Mouse (Mus musculus): Measurements from ENCODE around the gene Tex35. TPM values are rescaled to one million over a fixed set of nuclear protein-coding genes. Genes with fewer than 3 reads are reported as not detected.

The Tex35 gene
- not detected for total RNA-seq (2021)

DNA sequence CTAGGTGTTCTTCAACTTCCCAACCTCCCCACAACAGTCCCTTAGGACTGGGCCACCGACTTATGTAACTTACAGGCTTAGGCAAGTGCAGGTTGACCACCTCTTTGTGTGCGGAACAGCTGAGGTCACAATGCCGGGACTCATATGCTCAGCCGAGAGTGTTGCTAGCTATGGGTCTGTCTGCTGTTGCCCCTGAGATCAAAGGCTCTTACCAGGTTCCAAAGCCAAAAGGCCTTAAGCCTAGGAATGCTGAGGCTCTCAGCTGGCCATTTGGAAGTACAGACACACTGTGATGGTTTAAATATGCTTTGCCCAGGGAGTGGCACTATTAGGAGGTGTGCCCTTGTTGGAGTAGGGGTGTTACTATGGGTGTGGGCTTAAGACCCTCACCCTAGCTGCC is at the start of gene Tex35:
Gene Tex35, minus strand, starts transcription at position 101 of the 400 bp plus-strand sequence.
- no peak for DNase-seq
- intact Hi-C loops (cut with DNase I), result no loop called here

DNA sequence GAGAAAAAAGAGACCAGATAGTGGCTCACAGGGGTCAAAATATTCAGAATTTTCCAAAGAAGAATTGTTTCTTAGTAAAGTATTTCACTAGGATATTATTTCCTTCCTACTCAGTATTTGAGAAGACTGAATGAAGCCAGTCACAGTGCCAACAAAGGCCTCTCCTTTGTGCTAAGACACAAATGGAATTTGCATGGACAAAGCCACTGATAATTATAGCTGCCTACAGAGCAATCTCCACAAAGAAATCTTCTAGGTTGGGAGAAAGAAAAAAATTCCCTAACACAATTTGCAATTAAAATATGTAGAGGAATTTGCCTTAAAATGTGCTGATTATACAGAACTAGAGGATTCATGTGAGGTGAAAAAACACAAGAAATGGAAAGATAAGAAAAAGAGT is 45.3 kb upstream of the Tex35 start:
- intact Hi-C loops (cut with DNase I), result loop anchor here (5.0 to 10.0 kb wide), 2 partner anchors 129 to 311 kb away; no protein-coding TSS in a partner anchor
- DNase-seq, result no peak

DNA sequence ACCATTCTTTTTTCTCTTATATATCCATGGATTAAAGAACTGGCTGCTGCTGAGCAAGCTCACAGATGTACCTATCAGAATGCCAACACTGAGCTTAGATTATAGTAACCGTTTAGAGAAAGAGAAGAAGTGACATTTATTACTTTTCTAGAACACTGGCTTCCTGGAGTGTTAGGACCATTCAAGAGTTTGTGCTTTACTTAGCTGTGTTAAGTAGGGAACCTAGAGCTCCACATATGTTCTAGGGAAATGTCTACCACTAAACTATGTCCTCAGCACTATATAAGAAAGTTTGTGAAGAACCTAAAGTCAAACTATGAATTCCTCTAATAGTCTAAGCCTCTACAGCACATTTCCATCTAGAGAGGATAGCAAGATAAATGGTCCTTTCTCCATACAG is 41.6 kb upstream of the Tex35 start:
- intact Hi-C loops (cut with DNase I), result loop anchor here (5.0 to 10.0 kb wide), 2 partner anchors 132 to 315 kb away; no protein-coding TSS in a partner anchor
- no peak for DNase-seq

DNA sequence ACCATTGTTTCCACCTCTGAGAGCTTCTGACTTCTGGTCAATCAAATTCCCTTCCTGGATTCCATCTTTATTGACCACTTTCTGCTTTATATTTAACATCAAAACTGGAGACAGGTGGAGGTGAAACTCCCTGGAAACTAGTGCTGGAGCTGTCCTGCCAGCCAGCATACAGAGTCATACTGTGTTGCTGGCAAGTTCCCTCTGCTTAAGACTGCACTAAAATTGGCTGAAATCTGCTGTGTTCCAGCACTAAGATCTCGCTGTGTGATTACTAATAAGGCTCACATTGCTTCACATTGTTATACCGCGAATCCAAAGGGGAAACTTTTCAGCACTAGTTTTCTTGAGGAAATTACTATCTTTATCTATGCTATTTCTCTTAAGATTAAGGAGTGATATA is 36.1 kb upstream of the Tex35 start:
- DNase-seq, result no peak
- intact Hi-C loops (cut with DNase I), result loop anchor here (10.0 kb wide), 1 partner anchor 390 kb away; no protein-coding TSS in a partner anchor

DNA sequence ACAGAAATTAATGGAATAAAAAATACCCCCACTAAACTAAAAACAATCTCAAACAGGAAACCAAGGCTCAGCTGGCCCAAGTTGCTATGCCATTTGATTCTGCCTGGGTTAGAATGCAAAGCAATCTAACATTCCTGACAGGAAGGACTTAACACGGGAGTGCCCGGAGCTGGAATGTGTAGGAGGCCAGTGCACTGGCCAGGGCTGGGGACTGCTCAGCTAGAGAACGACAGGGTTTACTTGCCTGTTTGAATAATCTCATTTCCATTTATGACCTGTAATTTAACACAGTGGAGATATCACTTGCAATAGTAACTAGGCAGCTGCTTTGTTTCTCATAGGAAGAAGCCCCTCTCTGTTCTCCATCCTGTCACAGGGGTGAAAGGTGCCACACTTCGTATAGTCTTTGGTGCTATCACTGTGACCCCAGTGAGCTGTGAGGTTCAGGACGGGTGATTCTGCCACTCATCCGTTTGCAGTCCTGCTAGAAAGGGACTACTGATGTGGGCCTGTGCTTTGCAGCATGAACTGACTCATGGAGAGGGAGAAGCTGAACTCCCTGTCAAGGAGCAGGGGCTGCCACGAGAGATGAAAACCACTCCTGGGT is 34.9 kb upstream of the Tex35 start:
- intact Hi-C loops (cut with DNase I), result loop anchor here (10.0 kb wide), 1 partner anchor 391 kb away; no protein-coding TSS in a partner anchor

DNA sequence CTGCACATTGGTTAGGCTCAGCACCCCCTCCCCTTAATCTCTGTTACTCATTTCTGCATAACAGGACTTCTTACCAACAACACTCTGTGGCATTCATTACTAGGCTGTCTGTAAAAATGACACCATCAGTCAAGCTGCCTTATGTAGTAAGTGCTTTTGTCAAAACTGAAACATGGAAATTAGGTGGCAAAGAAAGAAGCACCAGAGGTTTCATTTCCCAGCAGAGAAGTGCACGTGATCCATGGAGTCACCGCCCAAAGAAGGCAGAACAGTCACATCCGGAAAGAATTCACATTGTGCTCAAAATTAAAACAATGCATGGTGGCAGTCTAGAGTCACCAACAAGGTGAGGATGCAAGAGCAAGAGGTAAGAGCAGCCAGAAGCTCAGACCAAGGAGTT is 32.5 kb upstream of the Tex35 start:
- intact Hi-C loops (cut with DNase I), result loop anchor here (10.0 kb wide), 1 partner anchor 394 kb away; no protein-coding TSS in a partner anchor
- DNase-seq, result no peak

More for the DNA sequence above, 34.9 kb upstream of the Tex35 start:
- DNase-seq, result peak; percentile 14 to 16

DNA sequence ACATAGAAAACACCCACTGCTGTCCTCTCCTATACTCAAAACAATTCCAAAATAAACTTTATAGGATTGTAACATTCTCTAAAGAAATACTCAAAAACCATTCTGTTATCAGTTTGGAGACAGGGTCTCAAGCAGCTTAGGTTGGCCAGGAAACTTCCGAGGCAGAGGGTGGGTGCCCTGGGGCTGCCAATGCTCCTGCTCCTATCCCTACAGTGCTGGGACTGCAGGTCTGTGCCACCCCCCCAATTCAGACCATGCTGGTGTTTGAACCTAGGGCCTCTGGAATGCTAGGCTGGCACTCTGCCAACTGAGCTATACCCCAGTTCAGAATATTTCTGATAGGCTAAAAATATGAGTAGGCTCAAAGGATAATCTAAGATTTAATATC is 29.4 kb upstream of the Tex35 start:
- intact Hi-C loops (cut with DNase I), result no loop called here
- DNase-seq, result no peak

DNA sequence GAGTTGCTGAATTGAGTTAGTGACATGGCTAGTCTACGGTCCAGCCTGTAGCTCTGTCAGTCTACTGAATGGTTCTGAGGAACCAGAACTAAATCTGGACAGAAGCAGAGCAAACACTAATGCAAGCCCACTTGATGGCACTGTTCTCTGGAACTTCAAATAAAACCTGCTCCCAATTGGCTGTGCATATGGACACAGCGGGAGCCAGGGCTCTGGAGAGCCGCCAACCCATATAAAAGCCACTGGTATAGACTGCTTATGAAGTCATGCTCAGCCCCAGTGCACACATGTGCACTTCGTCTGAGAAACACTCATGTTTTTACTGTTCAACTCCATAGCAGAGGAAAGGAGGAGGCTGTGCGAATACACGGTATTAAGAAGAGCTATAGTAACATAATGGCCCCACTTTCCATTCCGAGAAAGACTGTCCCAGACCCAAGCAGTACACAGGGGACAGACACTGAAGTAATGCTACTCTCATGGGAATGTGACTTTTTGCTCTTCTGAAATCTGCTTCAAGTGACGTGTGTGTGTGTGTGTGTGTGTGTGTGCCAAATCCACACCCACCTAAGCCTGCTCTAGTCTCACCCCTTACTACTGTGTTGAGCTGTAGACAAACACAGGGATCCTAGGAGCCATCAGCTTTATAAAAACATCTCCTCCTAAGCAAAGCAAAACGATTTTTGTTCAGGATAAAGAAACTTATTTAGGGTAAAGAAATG is 28.8 kb upstream of the Tex35 start:
- DNase-seq, result peak in 1 of 2 experiments; percentile 11
- intact Hi-C loops (cut with DNase I), result no loop called here

DNA sequence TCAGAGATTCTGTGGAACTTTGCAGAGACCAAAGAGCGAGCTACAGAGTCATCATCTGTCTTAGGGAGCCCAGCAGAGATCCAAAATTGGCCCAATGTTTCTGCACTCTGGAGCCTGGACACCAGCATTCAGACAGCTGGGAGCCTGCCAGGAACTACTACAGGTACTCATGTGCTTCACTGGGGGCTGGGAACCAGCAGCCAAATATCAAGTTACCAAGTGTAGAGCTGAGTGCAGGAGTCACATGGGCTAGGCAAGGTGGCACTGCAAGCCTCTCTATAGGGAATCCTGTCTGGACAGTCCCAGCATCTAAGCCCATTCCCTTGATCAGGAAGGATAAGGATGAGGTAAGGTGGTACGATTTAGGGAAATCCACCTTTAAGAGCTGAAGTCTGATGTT is 19.7 kb upstream of the Tex35 start:
- intact Hi-C loops (cut with DNase I), result no loop called here
- DNase-seq, result peak; percentile 39 to 61

DNA sequence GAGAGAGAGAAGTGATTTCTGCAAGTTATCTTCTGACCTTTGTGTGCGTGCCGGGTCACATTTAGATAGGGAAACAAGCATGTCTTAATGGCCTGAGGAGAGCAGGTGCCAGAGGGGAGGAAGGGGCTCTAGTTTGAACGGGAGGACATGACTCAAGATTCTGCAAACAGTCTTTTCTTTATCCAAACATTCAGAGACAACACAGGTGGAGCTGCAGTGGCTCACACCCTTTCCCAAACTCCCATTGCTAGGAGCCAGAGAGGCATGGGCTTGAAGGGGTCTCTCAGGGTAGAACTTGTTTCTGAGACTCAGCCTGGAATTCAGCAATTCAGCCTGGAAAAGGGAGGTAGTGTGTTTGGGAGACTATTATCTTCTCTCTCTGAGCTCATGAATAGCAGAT is 15.4 kb upstream of the Tex35 start:
- DNase-seq, result no peak
- intact Hi-C loops (cut with DNase I), result no loop called here

DNA sequence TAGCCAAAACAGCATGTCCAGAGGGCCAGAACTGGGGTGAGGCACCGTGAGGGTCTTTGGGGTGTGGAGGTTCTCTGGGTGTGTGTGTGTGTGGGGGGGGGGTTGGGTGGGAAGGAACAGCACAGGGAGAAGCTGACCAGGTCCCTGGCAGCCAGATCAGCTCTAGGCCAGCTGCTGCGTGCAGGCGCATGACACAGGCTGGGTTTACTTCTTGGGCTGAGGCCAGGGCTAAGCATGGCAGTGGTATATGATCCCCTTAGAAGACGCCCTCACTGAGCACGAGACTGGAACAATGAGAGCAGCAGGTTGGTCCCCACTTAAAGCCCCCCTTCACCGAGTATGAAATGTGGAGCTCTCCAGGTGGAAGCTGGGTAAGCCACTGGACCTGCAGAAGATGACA is 10.7 kb upstream of the Tex35 start:
- DNase-seq, result no peak
- intact Hi-C loops (cut with DNase I), result no loop called here

DNA sequence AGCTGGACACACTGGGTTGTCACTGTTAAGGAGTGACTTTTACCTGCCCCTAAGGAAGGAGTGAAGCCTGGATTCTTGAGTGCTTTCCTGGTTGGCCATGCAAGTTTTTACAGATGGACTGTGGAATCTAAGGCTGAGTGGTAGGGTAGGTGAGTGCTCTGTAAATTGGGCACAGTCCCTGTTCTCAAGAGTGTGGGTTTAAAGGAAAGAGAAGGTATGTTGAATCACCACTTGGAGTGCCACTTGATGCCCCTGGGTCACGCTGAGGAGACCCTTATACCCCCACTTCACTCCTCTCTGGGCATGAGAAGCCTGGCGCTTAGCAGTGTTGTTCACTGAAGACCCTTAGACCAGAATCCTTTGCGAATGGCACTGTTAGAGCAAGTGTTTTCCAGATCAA is 9.0 kb upstream of the Tex35 start:
- no peak for DNase-seq
- intact Hi-C loops (cut with DNase I), result no loop called here

DNA sequence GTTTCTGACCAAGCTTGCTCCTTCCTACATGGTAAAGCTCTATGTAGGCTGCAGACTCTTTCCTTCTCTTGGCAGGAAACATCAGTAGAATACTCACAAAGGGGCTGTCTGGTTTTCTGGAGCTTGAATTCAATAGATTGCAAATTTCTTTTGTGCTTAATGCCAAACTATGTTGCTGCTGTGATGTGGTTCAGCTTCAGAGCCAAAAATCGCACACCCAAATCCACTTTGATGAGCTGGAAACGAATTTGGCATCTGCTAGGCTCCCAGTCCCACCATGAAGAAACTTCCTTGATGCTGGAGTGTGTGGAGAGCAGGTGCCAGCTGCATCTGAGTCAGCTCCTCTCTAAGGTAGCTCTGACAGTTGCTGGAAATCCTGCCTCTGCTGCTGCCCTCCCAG is 6.0 kb upstream of the Tex35 start:
- intact Hi-C loops (cut with DNase I), result no loop called here
- DNase-seq, result no peak

DNA sequence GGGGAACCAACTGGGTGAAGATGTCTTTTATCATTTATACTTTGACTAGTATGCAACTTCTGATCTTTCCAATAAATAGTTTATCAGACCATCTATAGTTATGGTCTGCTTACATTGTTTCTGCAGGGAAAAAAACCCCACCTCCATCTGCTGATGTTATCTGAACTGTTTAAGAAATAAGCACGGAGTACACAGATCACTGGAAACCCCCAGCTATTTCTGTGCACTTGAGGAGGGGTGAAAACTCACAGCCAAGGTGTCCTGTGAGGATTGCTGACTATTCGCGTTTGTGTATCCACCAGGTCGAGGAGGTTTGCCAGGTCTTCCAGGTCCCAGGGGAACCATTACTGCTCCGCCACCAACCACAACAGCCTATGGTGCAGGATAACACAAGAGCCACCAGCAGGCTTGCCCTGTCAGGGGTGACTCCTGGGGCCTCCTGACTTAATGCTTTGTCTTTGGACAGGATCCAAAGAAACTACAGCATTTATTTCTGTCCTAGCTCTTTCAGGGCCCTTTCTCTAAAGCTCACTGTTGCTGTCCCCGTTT is 1.9 kb upstream of the Tex35 start:
- intact Hi-C loops (cut with DNase I), result no loop called here
- DNase-seq, result no peak

DNA sequence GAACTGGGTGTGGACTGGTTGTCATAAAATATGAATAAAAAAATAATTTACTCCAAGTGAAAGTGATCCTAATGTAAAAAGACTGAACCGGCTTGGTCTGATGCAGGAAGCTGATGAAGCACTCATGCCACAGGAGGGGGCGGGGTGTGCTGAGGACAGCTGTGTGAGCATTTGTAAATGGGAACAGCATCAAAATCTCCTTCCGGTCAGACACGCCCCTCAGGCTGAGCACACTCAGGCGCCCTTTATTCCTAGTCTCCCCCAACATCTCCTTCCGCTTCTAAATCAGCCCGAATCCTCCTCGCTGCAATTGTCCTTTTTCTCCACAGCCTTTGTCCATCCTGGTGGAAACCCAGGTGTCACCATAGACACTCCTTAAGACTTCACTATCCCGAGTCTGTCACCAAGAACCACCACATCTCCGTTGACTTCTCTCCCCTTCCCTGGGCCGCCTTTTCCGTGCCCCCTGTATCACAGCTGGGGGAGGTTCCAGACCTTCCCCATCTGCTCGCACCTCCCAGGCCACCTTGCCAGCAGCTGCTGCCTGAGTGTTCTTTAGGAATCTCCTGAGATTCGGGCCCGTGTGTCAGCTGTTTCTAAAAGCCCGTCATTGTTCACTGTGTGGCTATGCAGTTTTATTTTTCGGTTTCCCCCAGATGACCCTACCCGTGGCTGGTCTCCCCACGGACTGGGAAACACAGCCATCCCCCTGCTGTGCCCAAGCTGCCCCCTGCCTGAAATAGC is 7.2 kb downstream of the Tex35 start:
- intact Hi-C loops (cut with DNase I), result no loop called here
- peak; percentile 56 to 64 for DNase-seq

DNA sequence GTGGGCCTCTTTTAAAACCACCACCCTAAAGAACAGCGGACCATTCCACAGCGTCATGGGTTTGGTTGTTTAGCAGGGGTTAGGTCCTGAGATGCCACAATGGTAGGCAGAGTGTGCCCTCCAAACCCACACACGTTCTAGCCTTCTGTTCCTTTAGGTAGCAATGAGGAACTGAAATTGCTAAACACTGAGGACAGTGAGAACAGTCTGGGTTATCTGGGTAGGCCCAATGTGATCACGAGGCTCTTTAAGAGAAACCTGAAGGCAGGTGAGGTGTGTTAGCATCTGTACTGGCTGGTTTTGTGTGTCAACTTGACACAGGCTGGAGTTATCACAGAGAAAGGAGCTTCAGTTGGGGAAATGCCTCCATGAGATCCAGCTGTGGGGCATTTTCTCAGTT is 12.9 kb downstream of the Tex35 start:
- DNase-seq, result no peak
- intact Hi-C loops (cut with DNase I), result no loop called here

DNA sequence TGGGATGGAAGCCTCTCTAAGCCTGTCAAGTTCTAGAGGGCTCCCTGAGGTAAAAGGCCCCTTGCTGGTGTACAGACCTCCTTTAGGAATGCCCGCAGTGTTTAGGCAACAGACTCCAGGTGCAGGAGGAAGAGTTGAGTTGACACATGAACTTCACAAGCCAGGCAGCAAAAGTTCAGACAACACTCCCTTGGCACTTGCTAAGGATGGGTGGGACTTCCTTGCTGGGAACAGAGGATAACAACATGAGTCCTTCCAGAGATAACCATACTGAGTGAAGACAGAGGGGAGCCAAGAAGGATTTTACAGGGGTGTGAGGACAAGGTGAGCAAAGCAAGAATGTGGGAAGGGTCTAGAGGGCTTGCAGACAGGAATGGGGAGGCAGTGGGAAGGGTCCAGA is 15.9 kb downstream of the Tex35 start:
- DNase-seq, result no peak
- intact Hi-C loops (cut with DNase I), result no loop called here

DNA sequence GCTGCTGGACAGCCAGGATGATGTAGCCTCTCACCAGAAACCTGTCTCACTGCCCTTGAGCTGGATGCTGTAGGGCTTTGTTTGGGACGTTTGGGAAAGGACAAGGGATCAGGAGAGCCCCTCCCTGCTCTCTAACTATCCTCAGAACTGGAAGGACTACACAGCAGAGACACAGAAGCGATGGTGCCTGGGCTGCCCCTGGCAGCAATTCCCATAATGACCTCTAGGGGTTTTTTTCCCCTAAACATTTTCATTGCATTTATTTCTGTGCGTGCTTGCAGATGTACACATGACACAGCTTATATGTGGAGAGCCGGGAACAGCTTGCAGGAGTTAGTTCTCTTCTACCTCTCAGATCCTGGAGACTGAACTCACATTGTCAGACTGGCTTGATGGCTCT is 16.3 kb downstream of the Tex35 start:
- no peak for DNase-seq
- intact Hi-C loops (cut with DNase I), result no loop called here

DNA sequence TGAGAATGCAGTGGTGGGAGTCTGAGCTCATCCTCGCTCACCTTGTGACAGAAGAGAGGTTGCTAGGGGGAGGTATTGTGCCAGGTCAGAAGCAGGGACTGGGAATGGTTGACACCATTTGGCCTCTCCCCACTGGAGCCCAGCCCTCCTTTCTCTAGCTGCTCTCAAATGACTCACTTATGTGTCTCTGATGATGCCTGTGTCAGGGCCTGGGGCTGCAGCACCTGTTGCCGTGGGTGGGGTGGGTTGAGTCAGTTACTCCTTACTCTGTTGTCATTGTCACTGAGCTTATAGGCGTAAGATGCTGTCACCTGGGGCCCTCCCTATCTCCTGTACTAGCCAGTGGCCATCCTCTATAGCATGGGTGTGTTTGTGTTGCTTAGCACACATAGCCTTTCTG is 17.6 kb downstream of the Tex35 start:
- DNase-seq, result no peak
- intact Hi-C loops (cut with DNase I), result no loop called here

DNA sequence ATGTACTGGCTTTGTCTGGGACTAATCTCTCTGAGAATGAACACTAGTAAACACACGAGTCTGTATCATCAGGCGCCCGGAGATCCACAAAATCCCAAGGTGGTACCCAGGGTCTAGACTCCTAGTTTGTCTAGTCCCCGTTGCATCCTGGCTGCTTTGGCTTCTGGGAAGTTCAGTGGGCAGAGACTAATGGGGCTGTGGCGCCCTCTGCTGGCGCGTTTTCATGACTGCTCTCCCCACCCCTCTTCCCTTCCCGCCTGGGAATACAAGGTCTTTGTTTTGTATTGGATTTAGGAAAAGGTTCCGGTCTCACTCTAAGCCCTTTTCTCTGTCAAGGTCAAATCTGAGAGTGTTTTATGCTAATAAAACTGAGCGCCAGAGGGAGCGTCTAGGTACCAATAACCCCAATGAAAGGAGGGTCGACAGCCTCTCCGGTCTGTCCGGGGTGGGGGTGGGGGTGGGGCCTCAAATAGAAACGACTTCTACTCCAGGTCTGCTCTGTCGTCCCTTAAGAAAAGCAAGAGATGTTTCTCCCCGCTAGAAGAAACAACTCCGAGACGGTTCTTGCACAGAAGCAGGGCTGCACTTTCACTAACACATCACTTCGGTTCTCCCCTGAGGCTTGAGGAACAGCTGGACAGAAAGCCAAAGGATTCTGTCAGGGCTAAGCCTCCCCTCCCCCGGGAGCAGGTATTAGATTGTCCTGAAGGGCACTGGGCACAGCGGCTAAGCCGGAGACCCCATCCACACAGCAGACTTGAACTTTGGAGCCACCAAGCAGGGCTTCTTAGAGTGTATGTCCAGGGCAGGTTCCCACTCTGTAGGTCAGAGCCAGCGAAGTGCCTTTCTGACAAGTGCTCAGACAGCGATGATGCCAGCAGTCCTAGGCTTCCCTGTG is 22.1 kb downstream of the Tex35 start:
- peak; percentile 69 to 82 for DNase-seq
- intact Hi-C loops (cut with DNase I), result loop anchor here (2.0 to 5.0 kb wide), 3 partner anchors 194 to 451 kb away; partner anchors contain the start of gene Cryzl2

Data from heart, postnatal 10 days (tissue).